Mouse (Mus musculus) forebrain, embryonic 16.5 days (tissue): ENCODE measurements around the gene Gm11214. TPM values are rescaled to one million over a fixed set of nuclear protein-coding genes. Genes with fewer than 3 reads are reported as not detected.

Source experiments
- ATAC-seq: fragments of 200-750 bp; cut with Nextera tagmentation; 2 replicates; pipeline ENCODE4 v1.8.0; 2017; ENCODE audit warnings: mild to moderate bottlenecking, moderate library complexity
- H3K27ac ChIP-seq: fragments of 300-500 bp; sonication (generic); 2 replicates; pipeline ENCODE4 v1.5.1; 2014; ENCODE audit warnings: low read length, control low read depth
- H3K27me3 ChIP-seq: fragments of 300-500 bp; sonication (generic); replicated peaks from 2 replicates; pipeline ENCODE4 v1.6.1; 2014; ENCODE audit warnings: low read length; ENCODE audit not compliant: control insufficient read depth, insufficient read depth
- H3K36me3 ChIP-seq: fragments of 300-500 bp; sonication (generic); 2 replicates; pipeline ENCODE4 v1.6.1; 2014; ENCODE audit not compliant: control insufficient read depth, insufficient read depth
- H3K4me1 ChIP-seq: fragments of 300-500 bp; sonication (generic); replicated peaks from 2 replicates; pipeline ENCODE4 v1.6.1; 2014; ENCODE audit warnings: low read length; ENCODE audit not compliant: control insufficient read depth, insufficient read depth
- H3K4me2 ChIP-seq: fragments of 300-500 bp; sonication (generic); 2 replicates; pipeline ENCODE4 v1.6.1; 2014; ENCODE audit warnings: mild to moderate bottlenecking, low read length, control low read depth
- H3K4me3 ChIP-seq: fragments of 300-500 bp; sonication (generic); replicated peaks from 2 replicates; pipeline ENCODE4 v1.5.1; 2014; ENCODE audit warnings: mild to moderate bottlenecking, low read length, control low read depth
- H3K9ac ChIP-seq: fragments of 300-500 bp; sonication (generic); replicated peaks from 2 replicates; pipeline ENCODE4 v1.6.1; 2014; ENCODE audit warnings: low read depth, low read length, control low read depth
- H3K9me3 ChIP-seq: fragments of 300-500 bp; sonication (generic); 2 replicates; pipeline ENCODE4 v1.6.1; 2016; ENCODE audit warnings: low read length; ENCODE audit not compliant: control insufficient read depth
- WGBS: fragments of 180-500 bp; shearing (Covaris S2); extraction: QIAGEN DNeasy Blood & Tissue Kit; methylation state at CpG from one replicate; pipeline ENCODE4 v1.1.7; 2014; 5-methylcytosine and 5-hydroxymethylcytosine counted together
- polyA plus RNA-seq: library from polyadenylated mRNA; unstranded; fragments of >200 nt; fragmentation: Nextera tagmentation; extraction: Ambion mirVana; gene quantifications from 2 replicates; pipeline ENCODE4 v1.2.1, GENCODE M21; 2015

The Gm11214 gene
- polyA plus RNA-seq, 1 experiment from 2014 or later = not detected

- Histone ChIP-seq H3K27ac (no peak overlapping the region), H3K4me1 (no peaks in the 10 kb centered on the region), H3K4me3 (no peak overlapping the region), H3K4me2 (no peak overlapping the region), H3K27me3 (no peaks in the 10 kb centered on the region), H3K36me3 (no peaks in the 10 kb centered on the region), H3K9ac (no peak overlapping the region), H3K9me3 (no peaks in the 10 kb centered on the region)
- no peak for ATAC-seq
Measured at GRCm38 (mm10) chr4:63692351-63692750, 29.2 kb upstream of the Gm11214 start.

GRCm38 (mm10) chr4:63687429-63687828, 24.2 kb upstream of the Gm11214 start:
- H3K9ac ChIP-seq = no peak overlapping the region
- no peaks in the 10 kb centered on the region; the same call in 1 of the 2 replicates for H3K4me1 ChIP-seq
- no peaks in the 10 kb centered on the region for H3K36me3 ChIP-seq
- no peak for ATAC-seq
- H3K4me2 ChIP-seq = no peak overlapping the region
- no peak overlapping the region for H3K4me3 ChIP-seq
- no peaks in the 10 kb centered on the region for H3K9me3 ChIP-seq
- 84% methylated on average over 8 of the region's 8 CpGs for WGBS
- H3K27ac ChIP-seq = no peak overlapping the region
- H3K27me3 ChIP-seq = no peaks in the 10 kb centered on the region

- no peaks in the 10 kb centered on the region for H3K36me3 ChIP-seq
Measured at GRCm38 (mm10) chr4:63686157-63686556, 23.0 kb upstream of the Gm11214 start.

GRCm38 (mm10) chr4:63685253-63685525, 22.0 kb upstream of the Gm11214 start:
- no peaks in the 10 kb centered on the region for H3K9me3 ChIP-seq
- no peak overlapping the region for H3K27ac ChIP-seq
- H3K27me3 ChIP-seq = no peaks in the 10 kb centered on the region
- no peak for ATAC-seq
- no peak overlapping the region for H3K4me3 ChIP-seq
- WGBS = 59% methylated on average over 4 of the region's 4 CpGs
- no peaks in the 10 kb centered on the region; the same call in 1 of the 2 replicates for H3K4me1 ChIP-seq
- H3K36me3 ChIP-seq = no peaks in the 10 kb centered on the region
- H3K9ac ChIP-seq = no peak overlapping the region
- H3K4me2 ChIP-seq = no peak overlapping the region

More at GRCm38 (mm10) chr4:63686157-63686556, 23.0 kb upstream of the Gm11214 start:
- Histone ChIP-seq H3K4me1 (no peaks in the 10 kb centered on the region; the same call in 1 of the 2 replicates), H3K4me2 (no peak overlapping the region), H3K27me3 (no peaks in the 10 kb centered on the region), H3K9ac (no peak overlapping the region), H3K27ac (no peak overlapping the region), H3K4me3 (no peak overlapping the region), H3K9me3 (no peaks in the 10 kb centered on the region)
- no peak for ATAC-seq

GRCm38 (mm10) chr4:63684412-63685252, 21.5 kb upstream of the Gm11214 start:
- no peaks in the 10 kb centered on the region; the same call in 1 of the 2 replicates for H3K4me1 ChIP-seq
- 88% methylated on average over 10 of the region's 10 CpGs for WGBS
- H3K36me3 ChIP-seq = no peaks in the 10 kb centered on the region
- H3K9me3 ChIP-seq = no peaks in the 10 kb centered on the region
- no peak overlapping the region for H3K4me2 ChIP-seq
- no peaks in the 10 kb centered on the region for H3K27me3 ChIP-seq
- H3K4me3 ChIP-seq = no peak overlapping the region
- no peak for ATAC-seq
- H3K27ac ChIP-seq = no peak overlapping the region
- no peak overlapping the region for H3K9ac ChIP-seq

GRCm38 (mm10) chr4:63683716-63684115, 20.5 kb upstream of the Gm11214 start:
- Histone ChIP-seq H3K9ac (no peak overlapping the region), H3K27me3 (no peaks in the 10 kb centered on the region), H3K4me3 (no peak overlapping the region), H3K9me3 (no peaks in the 10 kb centered on the region), H3K4me1 (no peaks in the 10 kb centered on the region; the same call in 1 of the 2 replicates), H3K36me3 (no peaks in the 10 kb centered on the region), H3K4me2 (no peak overlapping the region), H3K27ac (no peak overlapping the region)
- 0 out of 2 replicates have a peak, but pooled peaks have one; percentile 31 for ATAC-seq
- 85% methylated on average over 6 of the region's 6 CpGs for WGBS

- Histone ChIP-seq H3K9ac (no peak overlapping the region), H3K4me1 (no peaks in the 10 kb centered on the region; the same call in 1 of the 2 replicates), H3K9me3 (no peaks in the 10 kb centered on the region), H3K4me3 (no peak overlapping the region), H3K27ac (no peak overlapping the region), H3K4me2 (no peak overlapping the region), H3K27me3 (no peaks in the 10 kb centered on the region), H3K36me3 (no peaks in the 10 kb centered on the region)
- 84% methylated on average over 11 of the region's 11 CpGs for WGBS
- ATAC-seq = no peak
Measured at GRCm38 (mm10) chr4:63683056-63683455, 19.9 kb upstream of the Gm11214 start.

- Histone ChIP-seq H3K27me3 (no peaks in the 10 kb centered on the region), H3K9me3 (no peaks in the 10 kb centered on the region), H3K4me3 (no peak overlapping the region), H3K36me3 (no peaks in the 10 kb centered on the region), H3K4me1 (no peaks in the 10 kb centered on the region; the same call in 1 of the 2 replicates), H3K9ac (no peak overlapping the region), H3K27ac (no peak overlapping the region), H3K4me2 (no peak overlapping the region)
- 87% methylated on average over 2 of the region's 2 CpGs for WGBS
- ATAC-seq = no peak
Measured at GRCm38 (mm10) chr4:63682441-63682840, 19.3 kb upstream of the Gm11214 start.

GRCm38 (mm10) chr4:63681557-63681956, 18.4 kb upstream of the Gm11214 start:
- Histone ChIP-seq H3K36me3 (no peaks in the 10 kb centered on the region), H3K27me3 (no peaks in the 10 kb centered on the region), H3K4me2 (no peak overlapping the region), H3K4me1 (no peaks in the 10 kb centered on the region; the same call in 1 of the 2 replicates), H3K27ac (no peak overlapping the region), H3K9ac (no peak overlapping the region), H3K4me3 (no peak overlapping the region), H3K9me3 (no peaks in the 10 kb centered on the region)
- no peak for ATAC-seq
- 75% methylated on average over 3 of the region's 3 CpGs for WGBS
